In genomic region chr9:120594839-120595238, GRCm38 (mm10) we compare ENCODE assay signal across 18 mouse cellular contexts. TPM values are rescaled to one million over a fixed set of nuclear protein-coding genes. Genes with fewer than 3 reads are reported as not detected.
"Had no signal": no experiment of that assay in that cellular context is flagged by ENCODE, and none has a peak within 500 bp of the region (broad histone marks: within the 10 kb centered on the region; RNA-seq: fewer than 3 reads in every experiment).

No protein-coding gene starts in this region.

- H3K27me3 ChIP-seq: limb, embryonic 13.5 days; liver, embryonic 15.5 days; lung, embryonic 15.5 days; midbrain, embryonic 15.5 days had no signal

- H3K9ac ChIP-seq: limb, embryonic 13.5 days; liver, embryonic 12.5 days; liver, embryonic 15.5 days; lung, embryonic 15.5 days; midbrain, embryonic 15.5 days had no signal

- H3K4me1 ChIP-seq: liver, embryonic 12.5 days; liver, embryonic 15.5 days; lung, embryonic 15.5 days had no signal

- H3K27ac ChIP-seq: layer of hippocampus, adult 2 months; limb, embryonic 10.5 days; limb, embryonic 13.5 days; liver, embryonic 12.5 days; liver, embryonic 15.5 days; lung, embryonic 15.5 days; midbrain, embryonic 10.5 days; midbrain, embryonic 15.5 days had no signal

- H3K4me3 ChIP-seq: layer of hippocampus, adult 2 months; limb, embryonic 10.5 days; limb, embryonic 13.5 days; liver, embryonic 12.5 days; liver, embryonic 15.5 days; lung, embryonic 15.5 days; megakaryocyte, embryonic 14.5 days; midbrain, embryonic 10.5 days; midbrain, embryonic 15.5 days had no signal

- H3K9me3 ChIP-seq: limb, embryonic 10.5 days; limb, embryonic 13.5 days; liver, embryonic 12.5 days; liver, embryonic 15.5 days; lung, embryonic 15.5 days; midbrain, embryonic 10.5 days; midbrain, embryonic 15.5 days had no signal

- H3K4me2 ChIP-seq: limb, embryonic 13.5 days; liver, embryonic 12.5 days; liver, embryonic 15.5 days; lung, embryonic 15.5 days; midbrain, embryonic 15.5 days had no signal

- H3K36me3 ChIP-seq: limb, embryonic 10.5 days; limb, embryonic 13.5 days; liver, embryonic 12.5 days; liver, embryonic 15.5 days; lung, embryonic 15.5 days; midbrain, embryonic 10.5 days; midbrain, embryonic 15.5 days had no signal

- ATAC-seq: liver, embryonic 12.5 days; midbrain, embryonic 15.5 days had no signal

- DNase-seq: kidney, adult 8-10 months; kidney, postnatal 25 days; layer of hippocampus, adult 9-11 months; liver; lung, adult 18-20 months; lung, postnatal 10 days; lung, postnatal 36 days; thymus, adult 18-20 months; thymus, postnatal 36 days had no signal

RNA-seq across cellular contexts. Expression of gene Entpd3, which starts 55.2 kb away (rescaled TPM):
- polyA plus RNA-seq: liver, embryonic 12.5 days; liver, embryonic 15.5 days had no signal
